Mouse (Mus musculus): ENCODE data around the gene Cmah.

DNA sequence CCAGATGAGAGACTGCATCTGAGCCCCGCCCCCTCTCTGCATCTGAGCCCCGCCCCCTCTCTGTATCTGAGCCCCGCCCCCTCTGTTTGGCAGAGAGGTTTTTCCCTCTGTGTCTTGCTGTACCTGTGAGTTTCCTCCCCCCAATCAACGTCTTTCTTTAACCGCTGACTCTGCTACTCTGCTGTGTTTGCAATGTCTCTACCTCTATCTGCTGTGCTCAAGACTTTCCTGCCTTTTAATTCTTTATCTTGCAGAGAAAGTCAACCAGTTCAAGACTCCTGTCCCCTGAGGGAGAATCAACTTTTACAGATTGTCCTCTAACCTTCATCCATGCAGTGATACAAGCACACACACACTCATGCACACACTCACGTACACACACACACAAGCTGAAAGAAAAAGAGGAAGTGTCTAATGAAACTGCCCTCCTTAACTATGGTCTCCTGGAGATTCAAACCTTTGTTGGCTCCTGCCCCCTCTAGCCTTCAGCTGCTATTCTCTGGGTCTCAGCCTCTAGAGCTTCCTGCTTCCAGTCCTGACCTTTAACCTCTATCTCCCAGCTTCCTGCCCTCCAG is 188.0 kb downstream of the Cmah start:
- TF ChIP-seq CTCF (IDR thresholded peaks at IDR 0.05; ENCODE audit: insufficient read depth, low read length) (no peak), POLR2A (IDR thresholded peaks at IDR 0.05; ENCODE audit: borderline replicate concordance, extremely low read depth, low read depth, low read length) (no peak)

Data from lung, adult 2 months (tissue).